Mouse (Mus musculus) heart, adult 2 months (tissue): Measurements from ENCODE around the gene Myo9b. TPM values are rescaled to one million over a fixed set of nuclear protein-coding genes. Genes with fewer than 3 reads are reported as not detected.
A peak's percentile ranks its signal among the peaks of the same experiment; 100 is the strongest.

Experiments
- DNase-seq, 2 experiments: peaks; one replicate each; pipeline ENCODE4 v3.0.0; 2021
- H3K27ac ChIP-seq: fragments of 200-600 bp; 2 replicates; pipeline ENCODE4 v1.8.1; 2022
- H3K27me3 ChIP-seq: fragments of 200-500 bp; 2 replicates; pipeline ENCODE4 v1.6.1; 2012; ENCODE audit warnings: mild to moderate bottlenecking, low read length, inconsistent platforms, mixed read lengths; ENCODE audit not compliant: control insufficient read depth, insufficient read depth
- H3K36me3 ChIP-seq: fragments of 200-500 bp; 2 replicates; pipeline ENCODE4 v1.6.1; 2012; ENCODE audit warnings: low read length, inconsistent platforms; ENCODE audit not compliant: control insufficient read depth, insufficient read depth
- H3K4me1 ChIP-seq: fragments of 200-500 bp; 2 replicates; pipeline ENCODE4 v1.6.1; 2011; ENCODE audit warnings: low read length; ENCODE audit not compliant: control insufficient read depth, insufficient read depth
- H3K4me3 ChIP-seq: fragments of 200-600 bp; 2 replicates; pipeline ENCODE4 v1.8.1; 2022
- H3K79me2 ChIP-seq: fragments of 200-500 bp; replicated peaks from 2 replicates; pipeline ENCODE4 v1.6.1; 2012; ENCODE audit warnings: mild to moderate bottlenecking, inconsistent platforms, low read length, moderate library complexity, mixed read lengths; ENCODE audit not compliant: control insufficient read depth, insufficient read depth
- H3K9ac ChIP-seq: fragments of 200-500 bp; 2 replicates; pipeline ENCODE4 v1.6.1; 2012; ENCODE audit warnings: low read depth, mild to moderate bottlenecking, control low read depth, inconsistent platforms, low read length, mixed read lengths
- CTCF ChIP-seq: fragments of 200-600 bp; IDR thresholded peaks from 2 replicates; pipeline ENCODE4 v1.8.1; 2022; ENCODE audit warnings: antibody characterized with exemption, mild to moderate bottlenecking, moderate library complexity
- EP300 ChIP-seq: fragments of 200-500 bp; IDR thresholded peaks from 2 replicates; pipeline ENCODE4 v1.6.1; 2011; ENCODE audit warnings: low read depth, low read length, control low read depth; ENCODE audit not compliant: insufficient read depth
- POLR2A ChIP-seq: fragments of 200-500 bp; IDR thresholded peaks from 2 replicates; pipeline ENCODE4 v1.6.1; 2011; ENCODE audit warnings: mild to moderate bottlenecking, low read depth, low read length, control low read depth; ENCODE audit not compliant: insufficient read depth
- WGBS: fragments of 180-500 bp; shearing (Covaris S2); methylation state at CpG from one replicate; pipeline ENCODE4 v1.1.7; 2018; 5-methylcytosine and 5-hydroxymethylcytosine counted together
- intact Hi-C: fragments of 180-260 bp; cut with DNase I; formaldehyde crosslinking; loops from one replicate; pipeline ENCODE4 v1.15.1; 2025
- polyA plus RNA-seq: library from polyadenylated mRNA; depleted of rRNA; stranded (reverse); fragments of >200 nt; gene quantifications from 2 replicates; pipeline ENCODE4 v1.2.3, GENCODE M21; 2012
- total RNA-seq, 2 experiments: library from RNA; stranded (reverse); gene quantifications; 2 replicates each; pipeline ENCODE4 v1.2.3; 2021

Myo9b gene
- total and polyA plus RNA-seq, 3 experiments = 15.0 to 22.8 (median 20.1) TPM

- intact Hi-C loops = no loop called here
- peaks cover 2% of the 10 kb centered on the region for H3K4me1 ChIP-seq
- TF ChIP-seq CTCF = no peak
- no peak for TF ChIP-seq EP300
- no peak for TF ChIP-seq POLR2A
- H3K9ac ChIP-seq = no peak overlapping the region
- peaks cover 4% of the 10 kb centered on the region; the same call in 1 of the 2 replicates for H3K79me2 ChIP-seq
- no peaks in the 10 kb centered on the region for H3K36me3 ChIP-seq
- no peak overlapping the region for H3K4me3 ChIP-seq
- no peak overlapping the region for H3K27ac ChIP-seq
- H3K27me3 ChIP-seq = no peaks in the 10 kb centered on the region
- WGBS = 72% methylated on average over 8 of the region's 8 CpGs
- DNase-seq = no peak
Observed at GRCm38 (mm10) chr8:71376423-71377030, 104.0 kb downstream of the Myo9b start.

GRCm38 (mm10) chr8:71379008-71379407 lies 106.5 kb downstream of the Myo9b start:
- H3K27me3 ChIP-seq = no peaks in the 10 kb centered on the region
- no peak overlapping the region for H3K9ac ChIP-seq
- intact Hi-C loops = no loop called here
- peaks cover 6% of the 10 kb centered on the region for H3K4me1 ChIP-seq
- WGBS = 82% methylated on average over 4 of the region's 4 CpGs
- H3K79me2 ChIP-seq = peaks cover 4% of the 10 kb centered on the region; the same call in 1 of the 2 replicates
- no peaks in the 10 kb centered on the region for H3K36me3 ChIP-seq
- TF ChIP-seq POLR2A (no peak), EP300 (no peak), CTCF (no peak)
- H3K4me3 ChIP-seq = no peak overlapping the region
- DNase-seq = no peak
- no peak overlapping the region for H3K27ac ChIP-seq

- TF ChIP-seq POLR2A (no peak), CTCF (no peak), EP300 (no peak)
- Histone ChIP-seq H3K79me2 (peaks cover 4% of the 10 kb centered on the region; the same call in 1 of the 2 replicates), H3K27me3 (no peaks in the 10 kb centered on the region), H3K4me1 (peaks cover 5% of the 10 kb centered on the region), H3K27ac (peak overlapping the region; percentile 94), H3K4me3 (peak overlapping the region; percentile 73), H3K9ac (peak overlapping the region; percentile 94), H3K36me3 (no peaks in the 10 kb centered on the region)
- no peak for DNase-seq
- 40% methylated on average over 3 of the region's 3 CpGs for WGBS
- intact Hi-C loops = loop anchor here (5.0 kb wide), 1 partner anchor 83 kb away; the partner anchor contains the start of genes Abhd8 and Mrpl34
Observed at GRCm38 (mm10) chr8:71379512-71380075, 107.1 kb downstream of the Myo9b start.

GRCm38 (mm10) chr8:71380178-71381171 lies 108.0 kb downstream of the Myo9b start:
- no peaks in the 10 kb centered on the region for H3K36me3 ChIP-seq
- peak overlapping the region; percentile 94 for H3K27ac ChIP-seq
- H3K4me3 ChIP-seq = peak overlapping the region; percentile 73
- DNase-seq = peak; percentile 51 to 69
- TF ChIP-seq POLR2A (no peak), CTCF (no peak), EP300 (no peak)
- no peaks in the 10 kb centered on the region for H3K27me3 ChIP-seq
- H3K79me2 ChIP-seq = peaks cover 4% of the 10 kb centered on the region; the same call in 1 of the 2 replicates
- peaks cover 4% of the 10 kb centered on the region for H3K4me1 ChIP-seq
- WGBS = 2% methylated on average over 72 of the region's 72 CpGs
- peak overlapping the region; percentile 94 for H3K9ac ChIP-seq
- intact Hi-C loops = loop anchor here (5.0 kb wide), 1 partner anchor 82 kb away; the partner anchor contains the start of genes Abhd8 and Mrpl34

GRCm38 (mm10) chr8:71381421-71381970 lies 109.0 kb downstream of the Myo9b start, which contains the start of gene Nr2f6:
Gene Nr2f6, minus strand, starts transcription at chr8:71381960.
- H3K9ac ChIP-seq = peak within 1 kb of the TSS; percentile 94
- H3K4me1 ChIP-seq = peaks cover 4% of the 10 kb centered on the region
- no peaks in the 10 kb centered on the region for H3K27me3 ChIP-seq
- no peak for TF ChIP-seq EP300
- TF ChIP-seq POLR2A = no peak
- peaks cover 4% of the 10 kb centered on the region; the same call in 1 of the 2 replicates for H3K79me2 ChIP-seq
- WGBS = 5% methylated on average over 86 of the region's 89 CpGs
- H3K4me3 ChIP-seq = peak within 1 kb of the TSS; percentile 89
- intact Hi-C loops = loop anchor here (5.0 kb wide), 1 partner anchor 81 kb away; the partner anchor contains the start of genes Abhd8 and Mrpl34
- peak within 1 kb of the TSS; percentile 94 for H3K27ac ChIP-seq
- H3K36me3 ChIP-seq = no peaks in the 10 kb centered on the region
- peak; percentile 86 to 87 for DNase-seq
